ENCODE assay signal across 21 mouse cellular contexts in genomic region chr11:31693322-31693721, GRCm38 (mm10).
"Had no signal": no experiment of that assay in that cellular context is flagged by ENCODE, and none has a peak within 500 bp of the region (broad histone marks: within the 10 kb centered on the region; RNA-seq: fewer than 3 reads in every experiment).

No protein-coding gene starts in this region.

- H3K4me1 ChIP-seq: liver, embryonic 15.5 days; lung, embryonic 15.5 days had no signal

- H3K4me3 ChIP-seq: left cerebral cortex, adult 2 months; limb, embryonic 12.5 days; liver, embryonic 12.5 days; liver, embryonic 15.5 days; lung, embryonic 15.5 days; megakaryocyte, embryonic 14.5 days; midbrain, embryonic 10.5 days; midbrain, embryonic 13.5 days had no signal

- H3K27ac ChIP-seq: left cerebral cortex, adult 2 months; limb, embryonic 12.5 days; liver, embryonic 12.5 days; liver, embryonic 15.5 days; lung, embryonic 15.5 days; midbrain, embryonic 10.5 days; midbrain, embryonic 13.5 days had no signal

- DNase-seq: kidney, adult 18-20 months; kidney, adult 9 months; kidney, postnatal 14 days; kidney, postnatal 4 days; layer of hippocampus, postnatal 36 days; liver; lung, adult 18-20 months; lung, postnatal 10 days; lung, postnatal 36 days; retina, postnatal 1 day; right cerebral cortex, postnatal 25 days; thymus, adult 18-20 months; thymus, postnatal 36 days had no signal
